Mouse (Mus musculus): Measurements from ENCODE around the gene Tpm4.

Gene Tpm4

GRCm38 (mm10) chr8:72197997-72198396, 63.2 kb downstream of the Tpm4 start:
- DNase-seq, result no peak
